Mouse (Mus musculus) kidney, adult 8-10 months (tissue): ENCODE measurements at regions not wholly inside any gene's neighbourhood (a gene's known extent, or its start where the extent isn't known, plus 50 kb on each side); places are given as distances from the start of the nearest gene placed in this dataset.

Experiments
- DNase-seq, 2 experiments: peaks; one replicate each; pipeline ENCODE4 v3.0.0; 2022

GRCm38 (mm10) chr12:12498621-12499020, 236.7 kb downstream of the Fam49a start:
- no peak for DNase-seq

GRCm38 (mm10) chr12:12497277-12497841, 235.4 kb downstream of the Fam49a start:
- no peak for DNase-seq

GRCm38 (mm10) chr12:12496593-12497141, 234.7 kb downstream of the Fam49a start:
- peak in 1 of 2 experiments; percentile 4 for DNase-seq

- DNase-seq: no peak
These were observed 228.2 kb downstream of the Fam49a start for GRCm38 (mm10) chr12:12490173-12490572.

GRCm38 (mm10) chr12:12488090-12488489, 226.2 kb downstream of the Fam49a start:
- no peak for DNase-seq

GRCm38 (mm10) chr12:12486656-12487356, 224.9 kb downstream of the Fam49a start:
- no peak for DNase-seq

- DNase-seq: no peak
These were observed 223.2 kb downstream of the Fam49a start for GRCm38 (mm10) chr12:12484921-12485680.

GRCm38 (mm10) chr12:12480451-12480850, 218.5 kb downstream of the Fam49a start:
- DNase-seq: no peak

GRCm38 (mm10) chr12:12452086-12452485, 190.1 kb downstream of the Fam49a start:
- DNase-seq: no peak

- no peak for DNase-seq
These were observed 184.8 kb downstream of the Fam49a start for GRCm38 (mm10) chr12:12446768-12447167.

GRCm38 (mm10) chr12:12446281-12446680, 184.3 kb downstream of the Fam49a start:
- DNase-seq: no peak

- no peak for DNase-seq
These were observed 180.9 kb downstream of the Fam49a start for GRCm38 (mm10) chr12:12442872-12443271.

GRCm38 (mm10) chr12:12436379-12436778, 174.4 kb downstream of the Fam49a start:
- DNase-seq: no peak

- no peak for DNase-seq
These were observed 170.7 kb downstream of the Fam49a start for GRCm38 (mm10) chr12:12432597-12432996.
